10 mouse cellular contexts compared by ENCODE assay signal in genomic region chr2:124660686-124661085, GRCm38 (mm10).
"Had no signal": no experiment of that assay in that cellular context is flagged by ENCODE, and none has a peak within 500 bp of the region (broad histone marks: within the 10 kb centered on the region; RNA-seq: fewer than 3 reads in every experiment).

No protein-coding gene starts in this region.

- H3K27me3 ChIP-seq: limb, embryonic 13.5 days; liver, embryonic 15.5 days; midbrain, embryonic 13.5 days had no signal

- ATAC-seq: lung, postnatal 0 days; midbrain, embryonic 13.5 days had no signal

- DNase-seq: kidney, postnatal 14 days; left cerebral cortex, postnatal 4 days; lung, adult 2 months; lung, postnatal 36 days; right cerebral cortex, postnatal 25 days; thymus, postnatal 4 days had no signal
